Mouse (Mus musculus) kidney, embryonic 14.5 days (tissue): ENCODE data around the gene Plcd3. TPM values are rescaled to one million over a fixed set of nuclear protein-coding genes. Genes with fewer than 3 reads are reported as not detected.

Experiments
- ATAC-seq: fragments of 200-750 bp; cut with Nextera tagmentation; 2 replicates; pipeline ENCODE4 v1.8.0; 2017; ENCODE audit warnings: moderate number of reproducible peaks, mild to moderate bottlenecking, moderate TSS enrichment, moderate library complexity; ENCODE audit not compliant: low FRiP score, low TSS enrichment
- H3K27ac ChIP-seq: fragments of 300-500 bp; sonication (generic); 2 replicates; pipeline ENCODE4 v1.5.1; 2014; ENCODE audit warnings: low read depth, mild to moderate bottlenecking, low read length, moderate library complexity, mixed read lengths
- H3K27me3 ChIP-seq: fragments of 300-500 bp; sonication (generic); 2 replicates; pipeline ENCODE4 v1.6.1; 2014; ENCODE audit warnings: mild to moderate bottlenecking, low read length; ENCODE audit not compliant: control insufficient read depth, insufficient read depth
- H3K36me3 ChIP-seq: fragments of 300-500 bp; sonication (generic); 2 replicates; pipeline ENCODE4 v1.6.1; 2014; ENCODE audit warnings: low read length, mixed read lengths; ENCODE audit not compliant: control insufficient read depth, insufficient read depth
- H3K4me1 ChIP-seq: fragments of 300-500 bp; sonication (generic); 2 replicates; pipeline ENCODE4 v1.6.1; 2014; ENCODE audit warnings: low read length, mixed read lengths; ENCODE audit not compliant: control insufficient read depth, insufficient read depth
- H3K4me2 ChIP-seq: fragments of 300-500 bp; sonication (generic); replicated peaks from 2 replicates; pipeline ENCODE4 v1.6.1; 2014; ENCODE audit warnings: low read depth, mild to moderate bottlenecking, low read length
- H3K4me3 ChIP-seq: fragments of 300-500 bp; sonication (generic); 2 replicates; pipeline ENCODE4 v1.5.1; 2014; ENCODE audit warnings: mild to moderate bottlenecking, low read length
- H3K9ac ChIP-seq: fragments of 300-500 bp; sonication (generic); 2 replicates; pipeline ENCODE4 v1.6.1; 2014; ENCODE audit warnings: low read depth, mild to moderate bottlenecking, low read length, moderate library complexity
- H3K9me3 ChIP-seq: fragments of 300-500 bp; sonication (generic); 2 replicates; pipeline ENCODE4 v1.6.1; 2016; ENCODE audit warnings: low read length; ENCODE audit not compliant: control insufficient read depth
- WGBS: fragments of 180-500 bp; shearing (Covaris S2); extraction: QIAGEN DNeasy Blood & Tissue Kit; methylation state at CpG from one replicate; pipeline ENCODE4 v1.1.7; 2014; 5-methylcytosine and 5-hydroxymethylcytosine counted together
- polyA plus RNA-seq: library from polyadenylated mRNA; unstranded; fragments of >200 nt; fragmentation: Nextera tagmentation; extraction: Ambion mirVana; gene quantifications from 2 replicates; pipeline ENCODE4 v1.2.1, GENCODE M21; 2014

Gene Plcd3
- polyA plus RNA-seq, 1 experiment from 2014 or later: 3.2 TPM

- Histone ChIP-seq H3K36me3 (no peaks in the 10 kb centered on the region), H3K4me3 (no peak overlapping the region), H3K27me3 (no peaks in the 10 kb centered on the region), H3K9ac (no peak overlapping the region), H3K27ac (no peak overlapping the region), H3K4me1 (peaks cover 18% of the 10 kb centered on the region), H3K9me3 (no peaks in the 10 kb centered on the region), H3K4me2 (no peak overlapping the region)
- no peak for ATAC-seq
- 77% methylated on average over 4 of the region's 4 CpGs for WGBS
Observed at GRCm38 (mm10) chr11:103113771-103114170, 12.3 kb upstream of the Plcd3 start.

- no peak for ATAC-seq
- 41% methylated on average over 12 of the region's 12 CpGs for WGBS
- Histone ChIP-seq H3K36me3 (no peaks in the 10 kb centered on the region), H3K4me3 (no peak overlapping the region), H3K27ac (no peak overlapping the region), H3K9ac (no peak overlapping the region), H3K4me1 (peaks cover 16% of the 10 kb centered on the region), H3K9me3 (no peaks in the 10 kb centered on the region), H3K27me3 (no peaks in the 10 kb centered on the region), H3K4me2 (no peak overlapping the region)
Observed at GRCm38 (mm10) chr11:103113005-103113404, 11.5 kb upstream of the Plcd3 start.

- 24% methylated on average over 9 of the region's 9 CpGs for WGBS
- 0 out of 2 replicates have a peak overlapping the region, but pooled peaks have one; percentile 18 for H3K27ac ChIP-seq
- H3K4me2 ChIP-seq: peak overlapping the region; percentile 68
- peaks cover 16% of the 10 kb centered on the region for H3K4me1 ChIP-seq
- peak overlapping the region; percentile 56; the same call in 1 of the 2 replicates for H3K9ac ChIP-seq
- no peaks in the 10 kb centered on the region for H3K9me3 ChIP-seq
- no peaks in the 10 kb centered on the region for H3K36me3 ChIP-seq
- peak overlapping the region; percentile 38; the same call in 1 of the 2 replicates for H3K4me3 ChIP-seq
- no peak for ATAC-seq
- H3K27me3 ChIP-seq: no peaks in the 10 kb centered on the region
Observed at GRCm38 (mm10) chr11:103112552-103112912, 11.1 kb upstream of the Plcd3 start.

- Histone ChIP-seq H3K4me3 (peak overlapping the region; percentile 38), H3K4me1 (peaks cover 16% of the 10 kb centered on the region), H3K4me2 (peak overlapping the region; percentile 68), H3K27ac (0 out of 2 replicates have a peak overlapping the region, but pooled peaks have one; percentile 18), H3K36me3 (no peaks in the 10 kb centered on the region), H3K27me3 (no peaks in the 10 kb centered on the region), H3K9me3 (no peaks in the 10 kb centered on the region), H3K9ac (peak overlapping the region; percentile 56)
- WGBS: 1% methylated on average over 28 of the region's 28 CpGs
- 0 out of 2 replicates have a peak, but pooled peaks have one; percentile 18 for ATAC-seq
Observed at GRCm38 (mm10) chr11:103111881-103112551, 10.6 kb upstream of the Plcd3 start.

GRCm38 (mm10) chr11:103111301-103111700 lies 9.8 kb upstream of the Plcd3 start:
- Histone ChIP-seq H3K4me1 (peaks cover 16% of the 10 kb centered on the region), H3K4me2 (peak overlapping the region; percentile 68), H3K36me3 (no peaks in the 10 kb centered on the region), H3K9me3 (no peaks in the 10 kb centered on the region), H3K4me3 (peak overlapping the region; percentile 38), H3K27ac (no peak overlapping the region), H3K9ac (peak overlapping the region; percentile 56), H3K27me3 (no peaks in the 10 kb centered on the region)
- 16% methylated on average over 10 of the region's 10 CpGs for WGBS
- no peak for ATAC-seq

- no peaks in the 10 kb centered on the region for H3K27me3 ChIP-seq
- peaks cover 15% of the 10 kb centered on the region; the same call in 1 of the 2 replicates for H3K4me1 ChIP-seq
- 75% methylated on average over 4 of the region's 4 CpGs for WGBS
- H3K36me3 ChIP-seq: no peaks in the 10 kb centered on the region
- no peaks in the 10 kb centered on the region for H3K9me3 ChIP-seq
- no peak overlapping the region for H3K4me2 ChIP-seq
- H3K9ac ChIP-seq: no peak overlapping the region
- no peak overlapping the region for H3K27ac ChIP-seq
- no peak for ATAC-seq
- H3K4me3 ChIP-seq: no peak overlapping the region
Observed at GRCm38 (mm10) chr11:103106386-103106785, 4.9 kb upstream of the Plcd3 start.

GRCm38 (mm10) chr11:103105810-103106209 lies 4.4 kb upstream of the Plcd3 start:
- Histone ChIP-seq H3K27me3 (no peaks in the 10 kb centered on the region; the same call in 1 of the 2 replicates), H3K9me3 (no peaks in the 10 kb centered on the region), H3K4me3 (no peak overlapping the region), H3K27ac (no peak overlapping the region), H3K36me3 (no peaks in the 10 kb centered on the region), H3K4me1 (peaks cover 17% of the 10 kb centered on the region; the same call in 1 of the 2 replicates), H3K9ac (no peak overlapping the region), H3K4me2 (no peak overlapping the region)
- ATAC-seq: no peak
- WGBS: 85% methylated on average over 6 of the region's 6 CpGs

GRCm38 (mm10) chr11:103105180-103105725 lies 3.8 kb upstream of the Plcd3 start:
- no peaks in the 10 kb centered on the region for H3K36me3 ChIP-seq
- H3K4me3 ChIP-seq: no peak overlapping the region
- H3K9ac ChIP-seq: 0 out of 2 replicates have a peak overlapping the region, but pooled peaks have one; percentile 29
- no peak overlapping the region for H3K27ac ChIP-seq
- WGBS: 46% methylated on average over 14 of the region's 14 CpGs
- no peaks in the 10 kb centered on the region; the same call in 1 of the 2 replicates for H3K27me3 ChIP-seq
- H3K4me1 ChIP-seq: peaks cover 21% of the 10 kb centered on the region
- no peaks in the 10 kb centered on the region for H3K9me3 ChIP-seq
- H3K4me2 ChIP-seq: no peak overlapping the region
- ATAC-seq: no peak

- Histone ChIP-seq H3K9ac (peak overlapping the region; percentile 29; the same call in 1 of the 2 replicates), H3K4me2 (no peak overlapping the region), H3K9me3 (no peaks in the 10 kb centered on the region), H3K4me3 (no peak overlapping the region), H3K36me3 (no peaks in the 10 kb centered on the region), H3K4me1 (peaks cover 29% of the 10 kb centered on the region), H3K27me3 (no peaks in the 10 kb centered on the region; the same call in 1 of the 2 replicates), H3K27ac (no peak overlapping the region)
- ATAC-seq: no peak
- WGBS: 79% methylated on average over 7 of the region's 7 CpGs
Observed at GRCm38 (mm10) chr11:103104469-103104868, 3.0 kb upstream of the Plcd3 start.
